Mouse (Mus musculus) urinary bladder, adult 18-20 months (tissue): ENCODE results near the gene Btbd18.

ENCODE experiments used
- DNase-seq, 2 experiments: peaks; one replicate each; pipeline ENCODE4 v3.0.0; 2022; ENCODE audit warnings: low spot score in 2 of 2, mixed read lengths in 2 of 2

Gene Btbd18

DNA sequence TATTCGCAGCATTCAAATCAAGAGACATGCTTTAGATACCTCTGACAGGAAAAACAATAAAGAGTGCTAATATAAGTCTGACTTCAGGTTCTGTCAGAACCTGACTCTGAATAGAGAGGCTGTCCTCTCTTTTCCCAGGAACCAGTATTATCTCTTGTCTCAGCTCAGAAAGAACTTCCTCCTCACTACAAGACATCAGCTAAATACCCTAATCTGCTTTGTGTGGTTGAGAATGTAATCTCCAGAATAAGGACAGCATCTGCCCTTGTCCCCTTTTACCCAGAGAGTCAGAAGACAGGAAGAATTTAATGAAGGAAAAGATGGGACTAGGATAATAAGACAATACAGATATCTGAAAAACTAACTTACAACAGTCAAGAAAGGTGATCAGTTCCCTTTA, 44.6 kb downstream of the Btbd18 start:
- DNase-seq, result no peak

DNA sequence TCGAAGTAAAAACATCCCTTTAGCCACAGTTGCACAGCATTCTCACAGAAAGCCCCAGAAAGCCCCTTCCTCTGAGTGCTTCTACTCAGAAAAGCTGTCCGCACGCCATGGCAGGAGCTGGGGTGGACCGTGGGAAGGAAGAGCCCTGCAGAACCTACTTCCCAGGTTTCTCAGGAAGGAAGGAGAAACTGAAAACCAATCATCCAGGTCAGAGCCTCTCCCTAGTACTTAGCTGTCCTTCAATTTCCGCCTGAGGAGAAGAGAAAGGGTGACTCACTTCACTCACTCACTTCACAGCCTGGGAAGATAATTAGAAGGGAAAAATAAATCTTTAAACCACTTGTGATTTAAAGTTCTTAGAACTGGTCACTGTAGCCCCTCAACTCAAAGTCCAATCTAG, 45.5 kb downstream of the Btbd18 start:
- no peak for DNase-seq

DNA sequence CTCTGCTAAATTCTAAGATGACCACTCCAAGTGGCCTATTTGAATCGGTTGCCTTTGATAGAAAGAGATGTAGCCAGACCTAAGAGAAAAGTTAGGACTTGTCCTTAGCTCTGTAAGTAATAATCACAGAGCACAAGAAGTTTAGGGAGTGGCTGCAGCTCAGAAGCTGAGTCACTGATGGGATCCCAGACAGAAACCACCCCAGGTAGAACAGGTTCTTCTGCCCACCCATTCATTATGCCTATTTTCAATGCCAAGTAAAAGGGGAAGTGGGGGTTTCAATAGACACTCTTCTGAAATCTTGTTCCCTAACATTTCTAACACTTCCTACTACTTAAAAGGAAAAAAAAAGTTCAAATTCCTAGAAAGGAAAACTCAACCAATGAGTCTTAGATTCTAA, 46.4 kb downstream of the Btbd18 start:
- DNase-seq, result peak in 1 of 2 experiments; percentile 36

DNA sequence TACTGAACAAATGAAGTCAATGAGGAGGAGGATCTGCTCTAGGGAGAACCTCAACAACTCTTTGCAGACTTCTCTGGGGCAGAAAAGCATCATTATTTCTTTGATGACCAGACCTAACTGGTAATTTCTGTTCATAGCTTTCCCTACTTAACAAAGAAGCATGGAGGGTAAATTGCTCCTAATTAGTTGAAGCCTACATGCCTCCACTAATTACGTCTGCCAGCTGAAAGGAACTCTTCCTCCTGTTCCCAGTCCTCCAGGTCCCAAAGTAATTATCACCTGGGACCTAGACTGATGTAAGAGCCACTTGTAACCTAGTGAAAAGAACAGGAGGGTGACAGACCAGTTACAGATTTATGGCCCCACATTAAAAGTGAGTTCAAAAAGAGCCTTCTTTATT, 48.6 kb downstream of the Btbd18 start:
- no peak for DNase-seq

DNA sequence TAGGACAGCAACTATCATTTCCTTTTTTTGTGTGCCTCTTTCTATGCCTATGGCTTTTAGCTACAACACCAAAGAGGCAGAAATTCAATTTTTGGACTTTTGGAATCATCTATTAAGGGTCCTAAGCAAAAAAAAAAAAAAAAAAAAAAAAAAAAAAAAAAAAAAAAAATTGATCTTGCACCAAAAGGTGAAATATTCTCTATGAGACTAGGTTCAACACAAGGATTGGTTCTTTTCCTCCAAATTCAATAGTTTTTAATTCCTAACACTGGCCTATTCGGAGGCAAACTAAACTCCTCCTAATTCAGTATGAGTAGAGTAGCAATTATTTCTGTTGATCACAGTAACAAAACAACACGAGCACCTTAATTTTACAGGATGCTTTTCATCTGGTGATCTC, 53.0 kb downstream of the Btbd18 start:
- no peak for DNase-seq

DNA sequence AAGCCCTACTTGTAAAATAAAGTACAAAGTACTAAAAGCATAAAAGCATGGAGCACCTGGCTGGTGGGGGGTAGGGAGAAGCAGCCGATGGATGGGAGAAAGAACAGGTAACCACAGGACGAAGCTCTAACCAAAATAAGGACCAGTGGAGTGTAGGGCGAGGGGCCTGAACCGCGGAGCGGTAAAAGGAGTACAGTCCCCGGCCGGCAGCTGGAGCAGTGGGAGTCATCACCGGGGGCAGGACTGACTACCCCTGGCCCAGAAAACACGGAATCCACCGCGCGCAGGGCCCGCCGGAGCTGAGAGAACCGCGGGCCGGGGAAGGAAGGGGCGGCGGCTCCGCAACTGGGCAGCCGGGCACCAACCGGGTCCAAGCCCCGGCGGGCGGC, 55.5 kb downstream of the Btbd18 start:
- peak in 1 of 2 experiments; percentile 26 for DNase-seq

DNA sequence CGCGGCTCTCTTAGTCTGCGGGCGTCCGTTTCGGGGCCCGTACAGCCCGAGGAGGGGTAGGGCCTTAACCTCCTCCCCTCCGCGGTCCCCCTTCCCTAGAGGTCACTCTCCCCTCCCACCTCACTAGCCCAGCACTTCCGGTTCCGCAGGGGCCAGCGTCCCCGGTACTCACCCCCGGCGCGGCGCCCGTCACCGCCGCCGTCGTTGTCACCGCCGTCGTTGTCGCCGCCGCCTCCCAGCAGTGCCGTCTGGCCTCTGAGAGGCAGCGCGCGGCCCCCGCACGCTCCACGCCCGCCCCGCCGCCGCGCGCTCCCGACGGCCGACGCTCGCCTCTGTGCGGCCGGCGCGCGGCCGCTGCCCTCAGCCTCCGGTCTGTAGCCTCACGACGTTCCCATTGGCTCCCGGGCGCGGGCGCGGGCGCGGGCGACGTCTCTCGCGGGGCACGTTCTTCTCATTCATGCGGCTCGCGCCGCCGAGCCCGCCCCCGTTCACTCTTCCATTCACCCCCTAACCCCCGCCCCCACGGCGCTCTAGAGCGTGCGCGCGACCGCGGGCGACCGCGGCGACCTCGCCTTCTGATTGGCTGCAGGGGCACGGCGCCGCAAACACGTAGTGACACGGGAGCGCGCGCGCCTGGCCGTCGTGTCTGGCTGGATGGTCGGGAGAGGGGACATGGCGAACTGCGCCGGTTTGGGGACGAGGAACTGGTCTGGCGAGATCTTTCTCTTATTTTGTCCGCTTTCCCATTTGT, 56.1 kb downstream of the Btbd18 start, which contains the start of gene Zdhhc5:
Gene Zdhhc5, minus strand, starts transcription at position 370 of the 751 bp plus-strand sequence.
- peak; percentile 96 to 98 for DNase-seq

DNA sequence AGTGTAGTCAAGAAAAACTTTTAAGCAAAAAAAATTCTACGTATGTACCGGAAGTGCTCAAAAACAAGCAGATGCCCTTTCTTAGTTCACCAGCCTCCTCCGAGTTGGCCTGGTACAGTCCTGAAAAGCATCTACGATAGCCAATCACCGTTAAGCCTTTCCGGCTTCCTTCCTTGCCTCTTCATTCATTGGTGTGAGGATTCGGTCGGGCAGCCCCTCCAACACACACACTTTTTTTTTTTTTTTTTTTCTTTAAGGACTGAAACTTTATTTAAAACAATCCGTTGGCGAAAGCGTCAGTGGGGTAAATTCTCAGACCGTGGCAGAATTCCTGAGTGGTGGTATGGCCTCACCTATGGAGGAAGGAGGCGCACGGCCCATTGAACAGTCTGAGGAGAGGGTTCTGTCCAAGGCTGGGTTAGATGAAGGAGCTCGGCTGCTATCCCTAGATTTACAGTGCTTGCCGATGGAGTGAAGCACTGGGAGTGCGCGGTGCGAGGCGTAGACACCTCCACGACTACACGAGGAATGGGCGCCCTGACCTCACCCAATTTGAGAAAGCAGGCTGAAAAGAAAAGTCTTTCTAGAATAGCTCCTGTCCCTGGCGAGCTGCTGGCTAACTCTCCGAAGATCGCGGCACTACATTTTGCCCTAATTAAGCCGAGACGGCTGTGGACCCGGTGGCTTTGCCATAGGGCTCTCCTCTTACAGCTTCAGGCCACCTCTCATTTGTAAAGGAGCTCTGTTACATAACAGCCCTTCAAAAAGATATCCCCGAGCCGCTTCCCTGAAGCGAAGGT, 56.9 kb downstream of the Btbd18 start:
- peak; percentile 78 to 82 for DNase-seq

DNA sequence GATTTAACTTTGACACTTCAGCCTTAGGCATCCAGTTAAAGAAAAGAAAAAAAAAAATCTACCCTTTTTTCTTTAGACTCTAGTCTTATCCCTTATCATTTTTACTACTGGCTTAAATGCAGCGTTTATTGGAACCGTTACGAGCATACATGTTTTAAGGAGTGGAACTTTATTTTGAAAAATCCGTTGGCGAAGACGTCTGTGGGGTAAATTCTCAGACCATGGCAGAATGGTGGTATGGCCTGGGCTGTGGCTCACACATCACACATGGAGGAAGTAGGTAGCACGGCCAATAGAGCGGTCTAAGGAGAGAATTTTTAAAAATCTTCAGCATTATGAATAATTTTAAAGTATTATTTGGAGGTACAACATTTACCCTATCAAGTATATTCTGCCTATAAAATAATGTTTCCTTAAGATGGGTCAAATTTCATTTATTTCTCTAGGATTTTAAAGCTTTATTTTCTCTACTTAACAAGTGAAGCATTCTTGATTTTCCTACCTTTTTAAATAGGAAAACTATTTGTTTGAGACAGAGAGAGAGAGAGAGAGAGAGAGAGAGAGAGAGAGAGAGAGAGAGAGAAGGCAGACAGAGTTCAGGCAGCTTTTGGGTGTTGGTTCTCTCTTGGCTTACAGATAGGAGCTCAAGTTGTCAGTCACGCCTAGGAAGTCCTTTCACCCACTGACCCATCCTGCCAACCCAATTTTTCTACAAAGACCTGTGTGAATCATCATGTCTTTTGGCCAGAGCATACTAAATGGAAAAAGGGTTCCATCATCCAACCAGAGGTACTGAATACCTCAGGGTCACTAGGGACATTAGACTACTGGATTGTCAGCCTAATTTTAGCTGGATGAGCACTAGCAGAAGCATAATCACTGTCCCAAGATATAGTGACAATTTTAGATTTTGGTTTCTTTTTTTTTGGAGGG, 57.8 kb downstream of the Btbd18 start:
- DNase-seq, result no peak

DNA sequence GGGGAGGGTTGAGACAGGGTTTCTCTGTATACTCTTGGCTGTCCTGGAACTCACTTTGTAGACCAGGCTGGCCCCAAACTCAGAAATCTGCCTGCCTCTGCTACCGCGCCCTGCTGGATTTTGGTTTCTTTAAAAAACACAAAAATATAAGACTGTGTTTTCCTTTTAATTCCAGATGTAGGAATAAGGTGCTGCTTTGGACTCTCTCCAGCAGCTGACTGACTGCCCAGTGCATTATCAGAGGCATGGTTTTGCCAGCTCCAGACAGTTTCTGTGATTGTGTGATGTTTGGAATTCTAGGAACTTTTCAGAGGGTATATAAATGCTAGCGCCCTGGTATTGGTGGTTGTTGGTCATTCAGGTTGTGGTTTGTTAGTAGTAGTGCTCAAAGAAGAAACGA, 58.5 kb downstream of the Btbd18 start:
- DNase-seq, result no peak
